Mouse (Mus musculus) Muller cell, postnatal 12 days (primary cell): ENCODE results near the gene Egflam.
A peak's percentile ranks its signal among the peaks of the same experiment; 100 is the strongest.

Experiments used
- DNase-seq: peaks from one replicate; pipeline ENCODE4 v3.0.0-alpha.2; 2015; ENCODE audit errors: inconsistent ontology term

Egflam gene

GRCm38 (mm10) chr15:7217273-7217598 lies 181.0 kb downstream of the Egflam start:
- DNase-seq, result no peak

GRCm38 (mm10) chr15:7216581-7217272 lies 181.5 kb downstream of the Egflam start:
- no peak for DNase-seq

- no peak for DNase-seq
Measured at GRCm38 (mm10) chr15:7215845-7216244, 182.3 kb downstream of the Egflam start.

GRCm38 (mm10) chr15:7213683-7214082 lies 184.5 kb downstream of the Egflam start:
- DNase-seq, result peak; percentile 96

- DNase-seq, result peak; percentile 58
Measured at GRCm38 (mm10) chr15:7208180-7208579, 190.0 kb downstream of the Egflam start.

GRCm38 (mm10) chr15:7207292-7207691 lies 190.9 kb downstream of the Egflam start:
- no peak for DNase-seq

GRCm38 (mm10) chr15:7206110-7206509 lies 192.1 kb downstream of the Egflam start:
- DNase-seq, result no peak

- no peak for DNase-seq
Measured at GRCm38 (mm10) chr15:7204917-7205316, 193.3 kb downstream of the Egflam start.

GRCm38 (mm10) chr15:7203606-7204330 lies 194.4 kb downstream of the Egflam start:
- DNase-seq, result no peak

GRCm38 (mm10) chr15:7202981-7203380 lies 195.2 kb downstream of the Egflam start:
- no peak for DNase-seq

- DNase-seq, result no peak
Measured at GRCm38 (mm10) chr15:7201421-7202380, 196.5 kb downstream of the Egflam start.

GRCm38 (mm10) chr15:7200286-7200685 lies 197.9 kb downstream of the Egflam start:
- no peak for DNase-seq

GRCm38 (mm10) chr15:7198816-7199215 lies 199.4 kb downstream of the Egflam start:
- DNase-seq, result no peak

GRCm38 (mm10) chr15:7197652-7198445 lies 200.3 kb downstream of the Egflam start:
- DNase-seq, result peak; percentile 46

- DNase-seq, result peak; percentile 59
Measured at GRCm38 (mm10) chr15:7194748-7195221, 203.4 kb downstream of the Egflam start.

- DNase-seq, result peak; percentile 85
Measured at GRCm38 (mm10) chr15:7194147-7194720, 204.0 kb downstream of the Egflam start.

- DNase-seq, result no peak
Measured at GRCm38 (mm10) chr15:7192582-7192981, 205.6 kb downstream of the Egflam start.

- DNase-seq, result no peak
Measured at GRCm38 (mm10) chr15:7191074-7191473, 207.1 kb downstream of the Egflam start.

- DNase-seq, result no peak
Measured at GRCm38 (mm10) chr15:7189678-7190454, 208.3 kb downstream of the Egflam start.

- DNase-seq, result no peak
Measured at GRCm38 (mm10) chr15:7187682-7188081, 210.5 kb downstream of the Egflam start.
